Mouse (Mus musculus) neural tube, embryonic 14.5 days (tissue): ENCODE measurements around the gene Nat8f6. TPM values are rescaled to one million over a fixed set of nuclear protein-coding genes. Genes with fewer than 3 reads are reported as not detected.
"Not testable (repeated sequence)": the region's sequence is repeated elsewhere in the genome, so short reads cannot be mapped to it uniquely, and the experiment has no call there.

Source experiments
- ATAC-seq: fragments of 200-750 bp; cut with Nextera tagmentation; 2 replicates; pipeline ENCODE4 v1.8.0; 2017; ENCODE audit warnings: low read depth, mild to moderate bottlenecking, moderate TSS enrichment, moderate library complexity
- H3K27ac ChIP-seq: fragments of 300-500 bp; sonication (generic); 2 replicates; pipeline ENCODE4 v1.5.1; 2014; ENCODE audit warnings: low read depth, mild to moderate bottlenecking, control low read depth, low read length, moderate library complexity, mixed read lengths
- H3K27me3 ChIP-seq: fragments of 300-500 bp; sonication (generic); 2 replicates; pipeline ENCODE4 v1.6.1; 2014; ENCODE audit warnings: low read length; ENCODE audit not compliant: control insufficient read depth, insufficient read depth
- H3K36me3 ChIP-seq: fragments of 300-500 bp; sonication (generic); 2 replicates; pipeline ENCODE4 v1.6.1; 2014; ENCODE audit warnings: low read length, mixed read lengths; ENCODE audit not compliant: control insufficient read depth, insufficient read depth
- H3K4me1 ChIP-seq: fragments of 300-500 bp; sonication (generic); 2 replicates; pipeline ENCODE4 v1.6.1; 2014; ENCODE audit warnings: low read length; ENCODE audit not compliant: control insufficient read depth, insufficient read depth
- H3K4me2 ChIP-seq: fragments of 300-500 bp; sonication (generic); 2 replicates; pipeline ENCODE4 v1.6.1; 2014; ENCODE audit warnings: mild to moderate bottlenecking, low read depth, low read length, control low read depth
- H3K4me3 ChIP-seq: fragments of 300-500 bp; sonication (generic); 2 replicates; pipeline ENCODE4 v1.5.1; 2014; ENCODE audit warnings: low read depth, low read length, control low read depth, mixed read lengths
- H3K9ac ChIP-seq: fragments of 300-500 bp; sonication (generic); replicated peaks from 2 replicates; pipeline ENCODE4 v1.6.1; 2014; ENCODE audit warnings: low read depth, mild to moderate bottlenecking, control low read depth, low read length, mixed read lengths
- H3K9me3 ChIP-seq: fragments of 300-500 bp; sonication (generic); 2 replicates; pipeline ENCODE4 v1.6.1; 2016; ENCODE audit warnings: low read length; ENCODE audit not compliant: control insufficient read depth
- WGBS: fragments of 180-500 bp; shearing (Covaris S2); extraction: QIAGEN DNeasy Blood & Tissue Kit; methylation state at CpG from one replicate; pipeline ENCODE4 v1.1.7; 2014; 5-methylcytosine and 5-hydroxymethylcytosine counted together
- microRNA-seq: library from miRNA; unstranded; fragments of <30 nt; microRNA quantifications from one replicate; pipeline ENCODE4, GENCODE M21; 2016
- polyA plus RNA-seq: library from polyadenylated mRNA; unstranded; fragments of >200 nt; fragmentation: Nextera tagmentation; extraction: Ambion mirVana; gene quantifications from 2 replicates; pipeline ENCODE4 v1.2.1, GENCODE M21; 2014

Nat8f6 gene
- polyA plus RNA-seq, 1 experiment from 2014 or later = not detected

- H3K9ac ChIP-seq, H3K4me1 ChIP-seq, H3K4me3 ChIP-seq, H3K4me2 ChIP-seq, H3K27ac ChIP-seq, H3K36me3 ChIP-seq, H3K27me3 ChIP-seq, ATAC-seq, H3K9me3 ChIP-seq: not testable (repeated sequence)
- WGBS = 85% methylated on average over 5 of the region's 6 CpGs
These were observed 57.4 kb downstream of the Nat8f6 start for GRCm38 (mm10) chr6:85763127-85764070.

- not testable (repeated sequence) for H3K27me3 ChIP-seq, H3K4me1 ChIP-seq, H3K9me3 ChIP-seq, H3K4me3 ChIP-seq, H3K9ac ChIP-seq, ATAC-seq, H3K36me3 ChIP-seq, H3K27ac ChIP-seq, H3K4me2 ChIP-seq
- 89% methylated on average over 1 of the region's 2 CpGs for WGBS
These were observed 58.1 kb downstream of the Nat8f6 start for GRCm38 (mm10) chr6:85762678-85763077.

Small RNA genes within 50 kb of the gene (microRNA-seq; reads per million reads assigned to microRNA genes)
- gene Mir6375 = not detected

Other genes with a start within 250 kb of the Nat8f6 start
- 6.5 and 6.6 TPM in 2 replicates for gene Alms1, start 233.4 kb downstream of the Nat8f6 start, polyA plus RNA-seq
- gene Nat8f7, start 107.7 kb downstream of the Nat8f6 start, polyA plus RNA-seq = not detected in 2 replicates
- gene Nat8f3, start 55.2 kb downstream of the Nat8f6 start, polyA plus RNA-seq = 0.55 and 0.80 TPM in 2 replicates
- not detected in 2 replicates for gene Nat8f5, start within 50 bp of the Nat8f6 start, polyA plus RNA-seq
- not detected in 2 replicates for gene Nat8, start 11.1 kb upstream of the Nat8f6 start, polyA plus RNA-seq
- gene Nat8f2, start 48.2 kb upstream of the Nat8f6 start, polyA plus RNA-seq = not detected in 2 replicates
- 4.6 and 5.6 TPM in 2 replicates for gene Nat8f4, start 83.9 kb upstream of the Nat8f6 start, polyA plus RNA-seq
- 51.6 and 54.7 TPM in 2 replicates for gene Tprkb, start 90.9 kb upstream of the Nat8f6 start, polyA plus RNA-seq
- gene Nat8f1, start 94.7 kb upstream of the Nat8f6 start, polyA plus RNA-seq = 14.1 and 18.1 TPM in 2 replicates
- 69.4 and 82.6 TPM in 2 replicates for gene Dusp11, start 140.7 kb upstream of the Nat8f6 start, polyA plus RNA-seq
- gene Figla, start 195.2 kb upstream of the Nat8f6 start, polyA plus RNA-seq = not detected in 2 replicates
- 94.7 and 111 TPM in 2 replicates for gene Add2, start 207.7 kb upstream of the Nat8f6 start, polyA plus RNA-seq